ENCODE assay signal across 17 mouse cellular contexts in genomic region chr8:95884491-95884890, GRCm38 (mm10). TPM values are rescaled to one million over a fixed set of nuclear protein-coding genes. Genes with fewer than 3 reads are reported as not detected.
DNase-seq lines count a peak whose midpoint lies in the region; ATAC-seq and TF ChIP-seq lines count a peak whose summit lies in the region.
"Had no signal": no experiment of that assay in that cellular context is flagged by ENCODE, and none has a peak within 500 bp of the region (broad histone marks: within the 10 kb centered on the region; RNA-seq: fewer than 3 reads in every experiment).

No protein-coding gene starts in this region.

- H3K4me1 ChIP-seq in intestine, embryonic 15.5 days (replicated peaks), result peaks cover 18% of the 10 kb centered on the region
- peaks cover 0 to 14% of the 10 kb centered on the region in 2 experiments; a peak in 3 of 4 replicates for H3K4me1 ChIP-seq in liver, embryonic 14.5 days (replicated peaks; ENCODE audit: control insufficient read depth in 2 of 2, insufficient read depth in 2 of 2, low read length in 1 of 2)
- H3K4me1 ChIP-seq in forebrain, embryonic 13.5 days, result peaks cover 21% of the 10 kb centered on the region
- H3K4me1 ChIP-seq in midbrain, embryonic 15.5 days, result peaks cover 26% of the 10 kb centered on the region

- ATAC-seq in intestine, embryonic 15.5 days, result no peak
- no peak for ATAC-seq in liver, embryonic 14.5 days (ENCODE audit: insufficient read depth)
- ATAC-seq in forebrain, embryonic 13.5 days, result no peak
- no peak for ATAC-seq in midbrain, embryonic 15.5 days (replicated peaks)
- ATAC-seq in megakaryocyte, adult 5-6 weeks (ENCODE audit: poor library complexity, severe bottlenecking), result no peak
- ATAC-seq: hindbrain, embryonic 16.5 days had no signal

- no peak overlapping the region for H3K9ac ChIP-seq in intestine, embryonic 15.5 days
- H3K9ac ChIP-seq in liver, embryonic 14.5 days (replicated peaks), result no peak overlapping the region
- no peak overlapping the region for H3K9ac ChIP-seq in forebrain, embryonic 13.5 days
- H3K9ac ChIP-seq in midbrain, embryonic 15.5 days, result no peak overlapping the region
- H3K9ac ChIP-seq: embryonic facial prominence, embryonic 13.5 days; lung, embryonic 15.5 days; neural tube, embryonic 13.5 days had no signal

- H3K9me3 ChIP-seq in intestine, embryonic 15.5 days, result no peaks in the 10 kb centered on the region
- no peaks in the 10 kb centered on the region for H3K9me3 ChIP-seq in liver, embryonic 14.5 days (ENCODE audit: control insufficient read depth, low read length)
- H3K9me3 ChIP-seq in forebrain, embryonic 13.5 days (replicated peaks), result no peaks in the 10 kb centered on the region
- no peaks in the 10 kb centered on the region for H3K9me3 ChIP-seq in midbrain, embryonic 15.5 days
- H3K9me3 ChIP-seq: embryonic facial prominence, embryonic 13.5 days; lung, embryonic 15.5 days; megakaryocyte, embryonic 14.5 days; neural tube, embryonic 13.5 days had no signal

- H3K4me3 ChIP-seq in intestine, embryonic 15.5 days (replicated peaks), result no peak overlapping the region
- no peak overlapping the region for H3K4me3 ChIP-seq in liver, embryonic 14.5 days (ENCODE audit: insufficient read depth in 1 of 2, low read depth in 2 of 2, low read length in 2 of 2)
- H3K4me3 ChIP-seq in forebrain, embryonic 13.5 days, result no peak overlapping the region
- no peak overlapping the region for H3K4me3 ChIP-seq in midbrain, embryonic 15.5 days
- H3K4me3 ChIP-seq: embryonic facial prominence, embryonic 13.5 days; lung, embryonic 15.5 days; megakaryocyte, embryonic 14.5 days; neural tube, embryonic 13.5 days had no signal

- DNase-seq in heart, adult 11 months, result peak; percentile 73
- no peak for DNase-seq in heart, postnatal 4 days
- peak; percentile 51 for DNase-seq in kidney, postnatal 10 days
- no peak for DNase-seq in liver, embryonic 14.5 days (ENCODE audit: low read depth in 3 of 3, low spot score in 3 of 3)
- DNase-seq: adrenal gland, postnatal 25 days; cerebellum, postnatal 36 days; left cerebral cortex, postnatal 4 days; thymus, postnatal 25 days had no signal

- peak overlapping the region; percentile 55; the same call in 1 of the 2 replicates for H3K27ac ChIP-seq in intestine, embryonic 15.5 days
- H3K27ac ChIP-seq in liver, embryonic 14.5 days, result no peak overlapping the region
- H3K27ac ChIP-seq in forebrain, embryonic 13.5 days, result no peak overlapping the region
- no peak overlapping the region for H3K27ac ChIP-seq in midbrain, embryonic 15.5 days
- H3K27ac ChIP-seq: embryonic facial prominence, embryonic 13.5 days; lung, embryonic 15.5 days; neural tube, embryonic 13.5 days had no signal

- no peak for TF ChIP-seq CTCF in liver, embryonic 14.5 days (IDR thresholded peaks at IDR 0.05; ENCODE audit: low read depth)

- H3K27me3 ChIP-seq in intestine, embryonic 15.5 days (replicated peaks), result no peaks in the 10 kb centered on the region
- H3K27me3 ChIP-seq in liver, embryonic 14.5 days (ENCODE audit: control insufficient read depth, insufficient read depth, low read length), result no peaks in the 10 kb centered on the region
- H3K27me3 ChIP-seq in forebrain, embryonic 13.5 days, result no peaks in the 10 kb centered on the region
- H3K27me3 ChIP-seq in midbrain, embryonic 15.5 days (replicated peaks), result no peaks in the 10 kb centered on the region
- H3K27me3 ChIP-seq: embryonic facial prominence, embryonic 13.5 days; lung, embryonic 15.5 days; megakaryocyte, embryonic 14.5 days; neural tube, embryonic 13.5 days had no signal

- H3K36me3 ChIP-seq in intestine, embryonic 15.5 days, result no peaks in the 10 kb centered on the region
- no peaks in the 10 kb centered on the region for H3K36me3 ChIP-seq in liver, embryonic 14.5 days (replicated peaks; ENCODE audit: control insufficient read depth, insufficient read depth, low read depth)
- H3K36me3 ChIP-seq in forebrain, embryonic 13.5 days (ENCODE audit: poor library complexity, severe bottlenecking), result no peaks in the 10 kb centered on the region
- H3K36me3 ChIP-seq in midbrain, embryonic 15.5 days (replicated peaks), result no peaks in the 10 kb centered on the region
- H3K36me3 ChIP-seq: embryonic facial prominence, embryonic 13.5 days; lung, embryonic 15.5 days; neural tube, embryonic 13.5 days had no signal

- peak overlapping the region; percentile 31; the same call in 1 of the 2 replicates for H3K4me2 ChIP-seq in intestine, embryonic 15.5 days (replicated peaks)
- H3K4me2 ChIP-seq in liver, embryonic 14.5 days (ENCODE audit: low read depth), result peak overlapping the region; percentile 41
- H3K4me2 ChIP-seq in forebrain, embryonic 13.5 days, result no peak overlapping the region
- H3K4me2 ChIP-seq in midbrain, embryonic 15.5 days, result no peak overlapping the region
- H3K4me2 ChIP-seq: embryonic facial prominence, embryonic 13.5 days; lung, embryonic 15.5 days; neural tube, embryonic 13.5 days had no signal

- no peak for TF ChIP-seq EP300 in liver, embryonic 14.5 days (IDR thresholded peaks at IDR 0.05; ENCODE audit: low read depth)

- WGBS in intestine, embryonic 15.5 days, result 65% methylated on average over 12 of the region's 12 CpGs
- 72% methylated on average over 12 of the region's 12 CpGs for WGBS in liver, embryonic 14.5 days (ENCODE audit: insufficient replicate concordance)
- WGBS in forebrain, embryonic 13.5 days, result 71% methylated on average over 10 of the region's 12 CpGs
- WGBS in midbrain, embryonic 15.5 days, result 79% methylated on average over 12 of the region's 12 CpGs

RNA-seq across cellular contexts. Expression of gene Got2, which starts 3.9 kb away (rescaled TPM):
- 100 to 1,000 TPM; 481 to 500 TPM for total RNA-seq in heart, postnatal 4 days (2021)
- polyA plus RNA-seq in intestine, embryonic 15.5 days (2015; fragmentation: Nextera tagmentation; extraction: Ambion mirVana), result 230 and 236 TPM in 2 replicates
- 91.7 and 107 TPM in 2 replicates for polyA plus RNA-seq in liver, embryonic 14.5 days (2012; rRNA removed)
- polyA plus RNA-seq in liver, embryonic 14.5 days (2014; fragmentation: Nextera tagmentation; extraction: Ambion mirVana), result 69.8 and 79.3 TPM in 2 replicates
- polyA plus RNA-seq in forebrain, embryonic 13.5 days (2015; fragmentation: Nextera tagmentation; extraction: Ambion mirVana), result 150 and 159 TPM in 2 replicates
- 206 and 210 TPM in 2 replicates for polyA plus RNA-seq in midbrain, embryonic 15.5 days (2015; fragmentation: Nextera tagmentation; extraction: Ambion mirVana)
- 80.2 and 81.2 TPM in 2 replicates for total RNA-seq in megakaryocyte, adult 5-6 weeks (2015)
- 69.6 and 77.8 TPM in 2 replicates for total RNA-seq in megakaryocyte, adult 5-6 weeks (2017)

RNA-seq across cellular contexts. Expression of gene Slc38a7, which starts 31.2 kb away (rescaled TPM):
- 1 to 10 TPM; 7.5 to 7.9 TPM for total RNA-seq in heart, postnatal 4 days (2021)
- polyA plus RNA-seq in intestine, embryonic 15.5 days (2015; fragmentation: Nextera tagmentation; extraction: Ambion mirVana), result 20.6 and 22.0 TPM in 2 replicates
- 5.5 and 5.6 TPM in 2 replicates for polyA plus RNA-seq in liver, embryonic 14.5 days (2012; rRNA removed)
- 6.7 and 7.5 TPM in 2 replicates for polyA plus RNA-seq in liver, embryonic 14.5 days (2014; fragmentation: Nextera tagmentation; extraction: Ambion mirVana)
- polyA plus RNA-seq in forebrain, embryonic 13.5 days (2015; fragmentation: Nextera tagmentation; extraction: Ambion mirVana), result 19.8 and 21.9 TPM in 2 replicates
- 30.3 and 32.2 TPM in 2 replicates for polyA plus RNA-seq in midbrain, embryonic 15.5 days (2015; fragmentation: Nextera tagmentation; extraction: Ambion mirVana)
- 8.0 and 10.0 TPM in 2 replicates for total RNA-seq in megakaryocyte, adult 5-6 weeks (2015)
- total RNA-seq in megakaryocyte, adult 5-6 weeks (2017), result 9.1 and 11.7 TPM in 2 replicates

RNA-seq across cellular contexts. Expression of gene Sap18b, which starts 59.3 kb away (rescaled TPM):
- 100 to 1,000 TPM in 1 of 2 experiments, 10 to 100 TPM in 1; 92.4 to 102 TPM for total RNA-seq in heart, postnatal 4 days (2021)
- polyA plus RNA-seq in intestine, embryonic 15.5 days (2015; fragmentation: Nextera tagmentation; extraction: Ambion mirVana), result 324 and 397 TPM in 2 replicates
- 43.5 and 75.6 TPM in 2 replicates for polyA plus RNA-seq in liver, embryonic 14.5 days (2012; rRNA removed)
- polyA plus RNA-seq in liver, embryonic 14.5 days (2014; fragmentation: Nextera tagmentation; extraction: Ambion mirVana), result 245 and 247 TPM in 2 replicates
- 282 and 343 TPM in 2 replicates for polyA plus RNA-seq in forebrain, embryonic 13.5 days (2015; fragmentation: Nextera tagmentation; extraction: Ambion mirVana)
- polyA plus RNA-seq in midbrain, embryonic 15.5 days (2015; fragmentation: Nextera tagmentation; extraction: Ambion mirVana), result 196 and 201 TPM in 2 replicates
- total RNA-seq in megakaryocyte, adult 5-6 weeks (2015), result 89.7 and 139 TPM in 2 replicates
- 222 and 239 TPM in 2 replicates for total RNA-seq in megakaryocyte, adult 5-6 weeks (2017)

Comparison
In these comparisons a context has a peak if more than half of its experiments do, and no peak if none do; other contexts are left out.
1. DNase-seq: peak in heart, adult 11 months (single experiment) and kidney, postnatal 10 days (single experiment); none in heart, postnatal 4 days (single experiment) and liver, embryonic 14.5 days (0 of 3).
2. H3K4me2 ChIP-seq: peak in intestine, embryonic 15.5 days (single experiment) and liver, embryonic 14.5 days (single experiment); none in forebrain, embryonic 13.5 days (single experiment) and midbrain, embryonic 15.5 days (single experiment).